Mouse (Mus musculus): Measurements from ENCODE around the gene Dnajb13.

The Dnajb13 gene

GRCm38 (mm10) chr7:100514573-100514972 is at the start of gene Dnajb13:
Gene Dnajb13 (minus strand): TSS chr7:100514960.
- no peak for DNase-seq (ENCODE audit: low read depth, low spot score)

DNA sequence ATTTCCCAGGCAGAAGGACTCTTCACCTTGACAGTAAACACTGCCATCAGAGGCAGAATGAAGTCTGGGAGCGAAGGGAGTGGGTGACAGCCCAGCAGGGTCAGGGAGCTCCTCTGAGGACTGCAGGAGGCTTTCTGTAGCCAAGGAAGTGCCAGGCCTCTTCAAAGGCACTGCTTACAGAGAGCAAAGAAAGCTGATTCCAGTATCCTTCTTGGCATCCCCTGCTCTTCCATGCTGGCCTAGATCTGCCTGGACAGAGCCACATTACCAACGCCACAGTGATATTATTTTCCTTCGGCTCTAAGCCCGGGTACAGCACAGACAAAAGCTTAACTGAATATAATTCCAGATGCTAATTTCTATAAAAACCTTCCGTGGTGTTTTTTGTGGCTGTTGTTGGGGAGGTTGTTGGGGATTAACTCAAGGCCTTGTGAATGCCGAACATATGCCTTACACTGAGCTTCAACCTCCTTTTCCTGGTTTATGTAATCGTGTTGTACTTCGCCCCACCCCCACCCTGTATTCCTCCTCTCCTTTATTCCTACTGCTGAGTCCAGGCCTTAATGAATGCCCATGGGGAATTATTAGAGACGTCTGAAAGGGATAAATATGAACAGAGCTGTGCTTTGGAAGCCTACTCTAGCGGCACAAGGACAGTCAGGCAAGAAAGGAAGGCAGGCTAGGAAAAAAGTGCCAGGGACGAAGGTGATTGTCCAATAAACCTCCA is 47.3 kb upstream of the Dnajb13 start:
- DNase-seq (ENCODE audit: low read depth, low spot score): no peak

GRCm38 (mm10) chr7:100559331-100559730 is 44.6 kb upstream of the Dnajb13 start:
- no peak for DNase-seq (ENCODE audit: low read depth, low spot score)

DNA sequence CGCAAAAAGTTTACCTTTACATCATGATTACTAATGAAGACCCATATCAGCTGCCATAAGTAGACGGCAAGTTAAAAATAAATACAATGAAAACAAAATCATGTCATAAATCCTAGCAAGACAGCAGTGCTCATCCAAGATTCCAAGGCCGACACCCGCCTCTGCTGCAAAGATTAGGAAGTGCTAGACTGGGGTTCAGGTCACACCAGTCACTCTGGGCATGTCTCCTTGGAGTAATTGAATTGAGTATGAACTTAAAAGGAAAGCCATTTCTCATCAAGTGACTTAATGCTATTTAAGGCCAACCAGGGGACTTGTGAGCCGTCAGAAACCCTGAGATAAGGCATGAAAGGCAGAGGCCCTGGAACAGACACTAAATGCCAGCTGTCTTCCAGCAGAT is 42.5 kb upstream of the Dnajb13 start:
- no peak for DNase-seq (ENCODE audit: low read depth, low spot score)

GRCm38 (mm10) chr7:100555431-100555951 is 40.7 kb upstream of the Dnajb13 start:
- DNase-seq (ENCODE audit: low read depth, low spot score): no peak

GRCm38 (mm10) chr7:100554939-100555338 is 40.2 kb upstream of the Dnajb13 start:
- no peak for DNase-seq (ENCODE audit: low read depth, low spot score)

- DNase-seq (ENCODE audit: low read depth, low spot score): no peak
Observed at GRCm38 (mm10) chr7:100550338-100551007, 35.7 kb upstream of the Dnajb13 start.

GRCm38 (mm10) chr7:100549796-100550195 is 35.0 kb upstream of the Dnajb13 start:
- no peak for DNase-seq (ENCODE audit: low read depth, low spot score)

DNA sequence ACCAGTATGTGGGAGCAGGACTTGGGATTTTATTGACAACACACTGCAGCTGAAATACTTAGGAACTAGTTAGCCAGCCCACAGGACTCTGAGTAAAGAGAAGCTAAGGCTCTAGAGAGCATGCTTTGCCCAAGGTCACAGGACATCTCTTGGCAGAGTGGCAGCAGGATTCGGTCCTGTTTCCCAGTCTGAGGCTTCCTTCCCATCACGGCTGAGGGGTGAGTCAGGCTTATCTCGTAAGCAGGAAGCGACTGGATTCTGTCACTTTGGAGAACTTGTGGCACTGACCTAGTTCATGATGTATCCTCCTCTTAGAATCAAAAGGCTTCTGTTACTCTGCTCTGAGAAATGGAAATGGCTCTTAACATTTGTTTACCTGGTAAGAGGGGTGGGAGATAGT is 32.9 kb upstream of the Dnajb13 start:
- no peak for DNase-seq (ENCODE audit: low read depth, low spot score)

GRCm38 (mm10) chr7:100544437-100544836 is 29.7 kb upstream of the Dnajb13 start:
- no peak for DNase-seq (ENCODE audit: low read depth, low spot score)

DNA sequence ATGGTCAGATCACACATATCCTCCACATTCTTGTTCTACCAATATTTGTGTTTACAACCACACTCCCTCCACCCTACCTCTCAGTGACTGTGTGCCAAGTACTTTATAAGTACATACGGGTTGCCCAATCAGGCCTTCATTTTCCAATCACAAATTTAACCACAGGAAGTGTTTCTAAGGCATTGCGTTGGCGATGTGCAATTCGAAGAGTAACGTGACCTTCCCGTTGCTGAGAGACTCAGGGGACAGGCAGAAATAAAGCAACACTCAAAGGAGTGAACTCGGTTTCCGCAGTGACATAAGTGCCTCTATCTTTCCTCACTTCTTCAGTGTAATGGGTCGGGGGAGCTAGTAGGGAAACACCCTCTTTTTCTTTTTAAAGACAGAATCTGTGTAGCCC is 24.8 kb upstream of the Dnajb13 start:
- DNase-seq (ENCODE audit: low read depth, low spot score): no peak

DNA sequence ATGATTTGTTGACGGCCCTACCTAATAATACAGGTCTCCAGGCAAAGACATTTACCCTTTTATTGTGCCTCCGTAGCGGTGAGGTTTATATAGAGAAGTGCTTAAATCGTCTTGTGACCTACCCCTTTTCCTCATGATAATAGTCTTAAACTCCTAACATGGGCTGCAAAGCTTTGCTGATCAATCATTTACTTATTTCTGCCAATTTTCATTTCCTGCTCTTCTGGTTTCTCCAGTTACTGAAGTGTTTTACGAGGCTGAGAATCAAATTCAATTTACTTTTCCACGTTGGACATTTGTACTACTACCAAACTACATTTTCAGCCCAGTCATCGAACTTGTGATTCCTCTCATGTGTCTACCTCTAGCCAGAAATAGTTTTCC is 22.8 kb upstream of the Dnajb13 start:
- no peak for DNase-seq (ENCODE audit: low read depth, low spot score)

GRCm38 (mm10) chr7:100536804-100537518 is 22.2 kb upstream of the Dnajb13 start, which contains the start of gene Coa4:
Gene Coa4 (plus strand): TSS chr7:100537071.
- DNase-seq (ENCODE audit: low read depth, low spot score): peak; percentile 92

DNA sequence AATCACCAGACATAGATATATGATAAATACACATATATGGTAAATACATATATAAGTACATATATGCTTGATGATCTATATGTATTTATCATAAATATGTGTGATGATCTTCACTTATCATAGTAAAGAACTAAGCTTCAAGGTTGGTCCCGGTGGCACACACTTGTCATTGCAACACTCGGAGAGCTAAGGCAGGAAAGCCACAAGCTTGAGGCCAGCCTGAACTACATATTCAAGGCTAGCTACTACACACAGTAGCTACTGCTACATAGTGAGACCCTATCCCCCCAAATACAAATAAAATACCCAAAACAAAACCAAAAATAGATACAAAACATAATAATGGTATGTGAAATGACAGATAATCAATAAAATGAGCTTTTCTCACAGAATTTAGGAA is 21.1 kb upstream of the Dnajb13 start:
- no peak for DNase-seq (ENCODE audit: low read depth, low spot score)

DNA sequence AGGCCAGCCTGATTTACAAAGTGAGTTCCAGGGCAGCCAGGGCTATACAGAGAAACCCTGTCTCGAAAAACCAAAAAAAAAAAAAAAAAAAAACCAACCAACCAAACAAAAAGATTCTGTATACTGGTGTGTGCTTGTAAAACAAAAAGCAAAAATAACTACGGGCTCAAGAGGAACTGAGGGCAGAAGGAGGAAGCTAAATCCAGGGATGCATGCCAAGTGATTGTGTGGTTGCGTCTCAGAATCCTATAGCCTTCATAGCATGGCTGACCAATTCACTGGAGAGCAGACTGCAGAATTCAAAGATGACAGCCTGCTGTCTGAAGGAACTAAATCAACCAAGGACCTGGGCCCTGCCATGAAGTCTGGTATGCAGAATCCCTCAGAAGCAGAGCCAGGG is 19.5 kb upstream of the Dnajb13 start:
- no peak for DNase-seq (ENCODE audit: low read depth, low spot score)

DNA sequence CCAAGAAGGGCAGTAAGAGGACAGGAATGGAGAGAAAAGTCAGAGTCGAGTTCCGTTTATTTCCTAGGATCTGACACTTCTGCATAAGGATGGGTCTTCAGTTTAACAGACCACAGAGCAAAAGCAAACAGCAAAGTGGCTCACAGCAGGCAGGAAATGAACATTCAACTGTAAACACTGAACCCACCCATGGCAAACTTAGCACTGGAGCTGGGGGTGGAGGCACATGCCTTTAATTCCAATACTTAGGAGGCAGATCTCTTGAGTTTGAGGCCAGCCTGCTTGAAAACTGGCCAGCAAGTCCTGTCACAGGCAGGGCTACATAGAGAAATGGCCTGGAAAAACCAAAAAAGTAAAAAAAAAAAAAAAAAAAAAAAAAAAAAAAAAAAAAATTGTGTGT is 18.7 kb upstream of the Dnajb13 start:
- no peak for DNase-seq (ENCODE audit: low read depth, low spot score)

DNA sequence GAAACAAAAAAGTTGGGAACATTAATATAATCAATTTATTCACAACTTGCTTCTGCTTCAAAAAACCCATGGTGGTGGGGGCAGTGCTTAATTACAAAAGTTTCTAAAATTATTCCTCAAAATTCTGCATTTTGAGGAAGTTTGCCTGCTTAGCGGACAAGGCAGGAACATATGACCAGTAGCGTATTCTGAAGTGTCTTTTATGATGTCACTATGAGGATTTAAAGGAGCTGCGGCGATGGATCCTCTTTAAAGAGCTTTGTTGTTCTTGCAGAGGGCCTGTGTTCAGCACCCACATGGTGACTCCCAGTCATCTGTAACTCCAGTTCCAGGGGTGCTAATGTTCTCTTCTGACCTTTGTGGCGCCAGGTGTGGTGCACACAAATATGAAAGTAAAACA is 16.0 kb upstream of the Dnajb13 start:
- no peak for DNase-seq (ENCODE audit: low read depth, low spot score)

DNA sequence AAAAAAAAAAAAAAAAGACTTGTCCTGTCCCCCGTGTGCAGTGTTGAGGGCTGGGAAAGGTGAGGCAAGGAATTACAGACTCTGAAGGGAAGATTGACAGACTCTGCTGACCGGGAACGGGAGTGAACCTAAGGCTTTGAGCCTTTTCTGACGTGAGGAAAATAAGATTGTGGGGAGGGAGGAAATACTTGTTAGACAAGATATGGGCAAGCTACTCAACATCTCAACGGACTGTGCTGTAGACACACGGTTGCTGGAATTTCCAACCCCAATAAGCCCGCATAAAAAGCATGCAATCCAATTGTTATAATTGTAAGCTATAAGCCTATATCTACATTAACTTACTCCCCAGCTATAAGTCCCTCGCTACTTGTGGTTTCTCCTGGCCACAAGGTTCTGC is 9.9 kb upstream of the Dnajb13 start:
- no peak for DNase-seq (ENCODE audit: low read depth, low spot score)

- no peak for DNase-seq (ENCODE audit: low read depth, low spot score)
Observed at GRCm38 (mm10) chr7:100522222-100522621, 7.5 kb upstream of the Dnajb13 start.

GRCm38 (mm10) chr7:100520663-100521285 is 6.0 kb upstream of the Dnajb13 start:
- DNase-seq (ENCODE audit: low read depth, low spot score): peak; percentile 75

- DNase-seq (ENCODE audit: low read depth, low spot score): no peak
Observed at GRCm38 (mm10) chr7:100520204-100520603, 5.4 kb upstream of the Dnajb13 start.

GRCm38 (mm10) chr7:100511602-100512001 is 3.2 kb downstream of the Dnajb13 start:
- DNase-seq (ENCODE audit: low read depth, low spot score): no peak
